Mouse (Mus musculus) intestine, embryonic 16.5 days (tissue): ENCODE results near the gene Tln1. TPM values are rescaled to one million over a fixed set of nuclear protein-coding genes. Genes with fewer than 3 reads are reported as not detected.

Source experiments
- ATAC-seq: fragments of 200-750 bp; cut with Nextera tagmentation; 2 replicates; pipeline ENCODE4 v1.8.0; 2017; ENCODE audit warnings: moderate TSS enrichment, moderate library complexity
- H3K27ac ChIP-seq: fragments of 300-500 bp; sonication (generic); 2 replicates; pipeline ENCODE4 v1.5.1; 2014; ENCODE audit warnings: mild to moderate bottlenecking, low read length
- H3K27me3 ChIP-seq: fragments of 300-500 bp; sonication (generic); replicated peaks from 2 replicates; pipeline ENCODE4 v1.6.1; 2014; ENCODE audit warnings: low read length, control low read depth, mixed read lengths; ENCODE audit not compliant: control insufficient read depth, insufficient read depth
- H3K36me3 ChIP-seq: fragments of 300-500 bp; sonication (generic); 2 replicates; pipeline ENCODE4 v1.6.1; 2014; ENCODE audit warnings: low read length, control low read depth; ENCODE audit not compliant: control insufficient read depth, insufficient read depth
- H3K4me1 ChIP-seq: fragments of 300-500 bp; sonication (generic); 2 replicates; pipeline ENCODE4 v1.6.1; 2014; ENCODE audit warnings: low read length, control low read depth, mixed read lengths; ENCODE audit not compliant: control insufficient read depth, insufficient read depth
- H3K4me2 ChIP-seq: fragments of 300-500 bp; sonication (generic); 2 replicates; pipeline ENCODE4 v1.6.1; 2014; ENCODE audit warnings: low read depth, low read length, control low read depth
- H3K4me3 ChIP-seq: fragments of 300-500 bp; sonication (generic); 2 replicates; pipeline ENCODE4 v1.5.1; 2014; ENCODE audit warnings: mild to moderate bottlenecking, low read length
- H3K9ac ChIP-seq: fragments of 300-500 bp; sonication (generic); 2 replicates; pipeline ENCODE4 v1.6.1; 2014; ENCODE audit warnings: low read depth, low read length
- H3K9me3 ChIP-seq: fragments of 300-500 bp; sonication (generic); 2 replicates; pipeline ENCODE4 v1.6.1; 2016; ENCODE audit warnings: low read length, control low read depth; ENCODE audit not compliant: control insufficient read depth
- WGBS: fragments of 180-500 bp; shearing (Covaris S2); extraction: QIAGEN DNeasy Blood & Tissue Kit; methylation state at CpG from one replicate; pipeline ENCODE4 v1.1.7; 2014; 5-methylcytosine and 5-hydroxymethylcytosine counted together
- polyA plus RNA-seq: library from polyadenylated mRNA; unstranded; fragments of >200 nt; fragmentation: Nextera tagmentation; extraction: Ambion mirVana; gene quantifications from 2 replicates; pipeline ENCODE4 v1.2.1, GENCODE M21; 2015

Tln1 gene
- polyA plus RNA-seq, 1 experiment from 2014 or later = 41.2 TPM

DNA sequence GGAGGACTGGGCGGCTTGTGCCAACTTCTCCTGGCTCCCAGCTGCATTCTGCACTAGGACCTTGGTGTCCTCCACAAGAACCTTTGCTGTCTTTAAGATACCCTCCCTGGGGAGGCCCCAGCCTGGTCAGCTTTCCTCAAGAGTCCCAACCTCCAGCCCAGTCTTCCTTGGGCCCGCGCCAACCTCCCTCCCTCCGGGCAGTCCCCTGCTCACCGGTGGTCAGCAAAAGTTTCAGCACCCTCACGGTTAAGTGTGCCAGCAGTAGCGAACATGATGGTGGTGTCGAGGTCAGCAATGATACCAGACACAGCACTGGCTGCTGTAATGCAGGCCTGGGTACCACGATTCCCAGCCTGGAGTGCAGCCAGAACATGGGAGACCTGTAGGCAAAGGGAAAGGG is 26.5 kb downstream of the Tln1 start:
- no peak for ATAC-seq
- 94% methylated on average over 9 of the region's 9 CpGs for WGBS
- no peak overlapping the region for H3K4me2 ChIP-seq

DNA sequence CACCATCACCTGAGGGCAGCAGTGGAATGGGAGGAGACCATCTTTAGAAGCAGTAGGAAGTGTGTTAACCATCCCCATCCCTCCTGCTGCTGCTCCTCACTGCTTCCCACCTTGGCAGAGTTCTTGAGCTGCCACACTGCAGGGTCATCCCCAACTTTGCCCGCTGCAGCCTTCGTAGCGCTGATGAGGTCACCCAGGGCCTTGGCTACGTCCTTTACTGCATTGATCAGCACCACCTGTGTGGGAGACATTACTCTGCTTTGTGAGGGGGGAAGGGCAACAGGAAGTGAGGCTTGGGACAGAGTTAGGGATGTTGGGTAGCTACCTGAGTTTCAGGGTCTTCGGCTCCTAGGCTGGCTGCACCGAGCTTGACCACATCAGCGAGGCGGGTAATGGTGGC is 26.9 kb downstream of the Tln1 start:
- ATAC-seq = no peak
- Histone ChIP-seq H3K4me2 (no peak overlapping the region), H3K9me3 (no peaks in the 10 kb centered on the region), H3K9ac (no peak overlapping the region), H3K36me3 (peaks cover 57% of the 10 kb centered on the region), H3K4me1 (no peaks in the 10 kb centered on the region), H3K27me3 (no peaks in the 10 kb centered on the region), H3K27ac (no peak overlapping the region), H3K4me3 (no peak overlapping the region)
- WGBS = 91% methylated on average over 8 of the region's 8 CpGs

More for the DNA sequence above, 26.5 kb downstream of the Tln1 start:
- no peaks in the 10 kb centered on the region for H3K27me3 ChIP-seq
- H3K4me3 ChIP-seq = no peak overlapping the region
- no peak overlapping the region for H3K9ac ChIP-seq
- H3K9me3 ChIP-seq = no peaks in the 10 kb centered on the region
- H3K36me3 ChIP-seq = peaks cover 57% of the 10 kb centered on the region
- no peaks in the 10 kb centered on the region for H3K4me1 ChIP-seq
- no peak overlapping the region for H3K27ac ChIP-seq

DNA sequence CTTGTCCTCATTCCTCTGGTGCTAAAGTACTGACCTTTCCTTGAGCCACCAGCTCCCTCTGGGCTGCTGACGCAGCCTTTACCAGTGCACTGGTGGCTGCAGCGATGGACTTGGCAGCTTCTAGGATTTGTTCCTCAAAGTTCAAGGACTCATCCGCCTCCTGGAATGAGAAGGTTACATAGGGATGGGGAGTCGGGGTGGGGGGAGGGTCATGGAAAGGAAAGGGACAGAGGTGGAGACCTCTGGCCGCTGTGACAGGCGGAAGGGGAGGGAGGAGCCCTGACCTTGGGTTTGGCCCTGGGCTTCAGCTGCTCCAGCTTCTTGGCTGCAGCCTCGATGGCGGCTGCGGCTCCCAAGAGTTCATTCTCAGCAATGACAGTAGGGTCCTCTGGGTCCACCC is 29.2 kb downstream of the Tln1 start:
- Histone ChIP-seq H3K27ac (no peak overlapping the region), H3K4me2 (no peak overlapping the region), H3K27me3 (no peaks in the 10 kb centered on the region), H3K9ac (no peak overlapping the region), H3K4me3 (no peak overlapping the region), H3K9me3 (no peaks in the 10 kb centered on the region), H3K36me3 (peaks cover 41% of the 10 kb centered on the region), H3K4me1 (peaks cover 7% of the 10 kb centered on the region; the same call in 1 of the 2 replicates)
- ATAC-seq = no peak
- 81% methylated on average over 9 of the region's 9 CpGs for WGBS

DNA sequence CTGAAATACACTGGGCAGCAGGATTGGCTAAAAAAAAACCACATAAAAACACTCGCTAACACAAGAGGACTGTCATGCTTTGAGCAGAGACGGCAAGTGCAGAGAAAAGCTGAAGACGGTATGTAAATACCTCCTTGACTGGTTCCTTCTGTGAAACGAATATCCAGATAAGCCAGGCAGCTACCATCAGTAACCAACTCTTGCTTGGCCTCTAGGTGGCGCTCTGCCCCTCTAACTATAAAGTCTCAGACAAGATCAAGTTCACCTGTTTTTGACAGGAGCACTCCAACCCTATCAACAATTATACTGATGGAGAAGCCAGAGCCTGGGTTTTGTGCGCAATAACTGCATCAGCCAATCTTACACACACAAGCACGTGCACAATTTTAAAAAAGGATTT is 31.9 kb downstream of the Tln1 start:
- ATAC-seq = peak; percentile 57
- no peak overlapping the region for H3K4me3 ChIP-seq
- H3K36me3 ChIP-seq = peaks cover 20% of the 10 kb centered on the region
- H3K9ac ChIP-seq = no peak overlapping the region
- no peak overlapping the region for H3K4me2 ChIP-seq
- H3K9me3 ChIP-seq = no peaks in the 10 kb centered on the region
- H3K4me1 ChIP-seq = peaks cover 7% of the 10 kb centered on the region; the same call in 1 of the 2 replicates
- WGBS = 18% methylated on average over 7 of the region's 7 CpGs
- peak overlapping the region; percentile 18; the same call in 1 of the 2 replicates for H3K27ac ChIP-seq
- no peaks in the 10 kb centered on the region for H3K27me3 ChIP-seq

DNA sequence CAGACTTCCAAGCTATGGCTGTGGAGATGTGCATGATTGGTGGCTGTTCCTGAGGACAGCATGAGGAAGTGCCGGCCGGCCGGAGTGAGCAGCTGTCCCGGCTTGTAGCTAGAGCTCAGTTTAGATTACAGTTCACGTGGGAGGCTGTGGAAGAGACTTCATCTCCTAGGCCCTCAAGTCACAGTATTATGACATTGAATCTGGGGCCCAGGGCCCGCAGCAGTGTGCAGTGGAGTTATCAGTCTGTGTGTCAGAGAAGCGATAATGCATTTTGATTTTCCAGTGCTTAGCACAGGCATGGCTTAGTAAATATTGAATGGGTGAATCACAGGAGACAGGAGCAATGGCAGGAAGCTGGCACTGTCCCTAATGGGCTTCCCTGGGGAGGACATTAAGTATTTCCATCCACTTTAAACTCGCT is 32.4 kb downstream of the Tln1 start:
- Histone ChIP-seq H3K4me1 (peaks cover 7% of the 10 kb centered on the region; the same call in 1 of the 2 replicates), H3K27ac (peak overlapping the region; percentile 18; the same call in 1 of the 2 replicates), H3K9ac (no peak overlapping the region), H3K4me2 (no peak overlapping the region), H3K27me3 (no peaks in the 10 kb centered on the region), H3K4me3 (no peak overlapping the region), H3K9me3 (no peaks in the 10 kb centered on the region), H3K36me3 (peaks cover 16% of the 10 kb centered on the region)
- 47% methylated on average over 8 of the region's 8 CpGs for WGBS
- peak; percentile 17; the same call in 1 of the 2 replicates for ATAC-seq

DNA sequence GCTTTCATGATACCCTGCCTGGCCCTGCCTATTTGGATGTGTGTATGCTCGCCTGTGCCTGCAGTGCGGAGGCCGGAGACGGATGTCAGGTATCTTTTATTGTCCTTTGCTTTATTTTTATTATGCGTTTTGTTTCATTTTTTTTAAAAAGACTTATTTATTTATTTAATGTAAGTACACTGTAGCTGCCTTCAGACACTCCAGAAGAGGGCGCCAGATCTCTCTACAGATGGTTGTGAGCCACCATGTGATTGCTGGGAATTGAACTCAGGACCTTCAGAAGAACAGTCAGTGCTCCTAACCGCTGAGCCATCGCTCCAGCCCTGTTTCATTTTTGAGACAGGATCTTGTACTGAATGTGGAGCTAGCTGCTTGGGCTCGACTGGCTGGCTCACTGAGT is 34.0 kb downstream of the Tln1 start:
- H3K36me3 ChIP-seq = peaks cover 10% of the 10 kb centered on the region
- no peak overlapping the region for H3K4me2 ChIP-seq
- no peaks in the 10 kb centered on the region for H3K27me3 ChIP-seq
- no peak overlapping the region for H3K4me3 ChIP-seq
- no peak overlapping the region for H3K27ac ChIP-seq
- peaks cover 10% of the 10 kb centered on the region for H3K4me1 ChIP-seq
- 82% methylated on average over 9 of the region's 9 CpGs for WGBS
- no peak overlapping the region for H3K9ac ChIP-seq
- H3K9me3 ChIP-seq = no peaks in the 10 kb centered on the region
- no peak for ATAC-seq

DNA sequence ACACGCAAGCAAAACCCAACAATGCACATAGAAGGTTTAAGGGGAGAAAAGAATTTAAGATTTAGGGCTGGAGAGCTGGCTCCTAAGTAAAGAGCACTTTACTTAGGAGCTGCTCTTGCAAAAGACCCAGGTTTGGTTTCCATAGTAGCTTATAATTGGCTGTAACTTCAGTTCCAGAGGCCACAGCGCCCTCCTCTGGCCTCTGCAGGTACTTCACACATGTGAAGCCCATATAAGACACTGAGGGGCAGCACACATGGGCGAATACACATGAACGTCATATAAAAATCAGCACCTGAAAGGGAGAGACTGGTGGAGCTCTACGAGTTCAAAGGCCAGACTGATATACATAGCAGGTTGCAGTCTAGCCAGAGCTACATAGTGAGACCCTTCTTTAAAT is 34.6 kb downstream of the Tln1 start:
- no peak overlapping the region for H3K9ac ChIP-seq
- no peak overlapping the region for H3K27ac ChIP-seq
- H3K36me3 ChIP-seq = peaks cover 7% of the 10 kb centered on the region
- 62% methylated on average over 5 of the region's 5 CpGs for WGBS
- ATAC-seq = no peak
- no peaks in the 10 kb centered on the region for H3K9me3 ChIP-seq
- peaks cover 14% of the 10 kb centered on the region for H3K4me1 ChIP-seq
- no peaks in the 10 kb centered on the region; the same call in 1 of the 2 replicates for H3K27me3 ChIP-seq
- H3K4me2 ChIP-seq = no peak overlapping the region
- H3K4me3 ChIP-seq = no peak overlapping the region

DNA sequence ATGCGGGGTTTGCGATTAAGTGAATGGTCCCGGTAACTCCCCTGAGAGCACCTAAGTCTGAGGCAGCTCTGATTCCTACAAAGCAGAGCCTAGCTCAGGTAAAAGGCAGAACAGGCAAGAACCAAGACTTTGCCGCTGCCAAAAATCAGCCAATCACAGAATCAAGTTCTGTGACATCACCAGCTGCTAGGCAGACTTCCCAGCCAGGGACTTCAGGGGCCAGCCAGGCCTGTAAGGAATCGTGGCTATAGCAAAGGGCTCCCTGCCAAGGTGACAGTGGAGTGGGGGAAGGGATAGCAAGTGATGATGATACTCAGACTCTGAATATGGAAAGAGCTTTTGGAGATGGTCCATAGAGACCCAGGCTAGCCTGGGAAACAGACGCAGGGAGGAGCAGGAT is 42.5 kb downstream of the Tln1 start:
- H3K4me2 ChIP-seq = peak overlapping the region; percentile 36
- peak; percentile 39 for ATAC-seq
- no peaks in the 10 kb centered on the region for H3K36me3 ChIP-seq
- no peaks in the 10 kb centered on the region for H3K9me3 ChIP-seq
- 9% methylated on average over 6 of the region's 6 CpGs for WGBS
- peaks cover 31% of the 10 kb centered on the region for H3K4me1 ChIP-seq
- H3K27me3 ChIP-seq = peaks cover 4% of the 10 kb centered on the region; the same call in 1 of the 2 replicates
- H3K4me3 ChIP-seq = peak overlapping the region; percentile 24
- H3K27ac ChIP-seq = no peak overlapping the region
- H3K9ac ChIP-seq = no peak overlapping the region

DNA sequence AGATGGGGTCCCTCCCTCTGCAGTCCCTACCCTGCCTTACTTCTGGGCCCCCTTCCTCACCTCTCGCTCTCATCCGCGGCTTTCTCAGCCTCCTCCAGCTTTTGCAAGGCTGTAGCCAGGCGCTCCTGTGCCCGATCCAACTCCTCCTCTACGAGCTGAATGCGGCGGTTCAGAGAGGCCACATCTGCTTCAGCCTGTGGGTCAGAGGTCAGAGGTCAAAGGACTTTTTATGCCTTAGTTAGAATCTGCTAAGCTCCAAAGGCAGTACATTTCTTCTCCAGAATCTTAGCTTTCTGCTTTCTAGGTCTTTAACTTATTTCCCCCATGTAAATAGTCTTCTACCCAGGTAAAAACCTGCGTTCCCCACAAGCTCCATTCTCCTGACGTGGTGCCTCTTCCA is 42.9 kb downstream of the Tln1 start:
- Histone ChIP-seq H3K9ac (no peak overlapping the region), H3K36me3 (no peaks in the 10 kb centered on the region), H3K4me3 (peak overlapping the region; percentile 24), H3K9me3 (no peaks in the 10 kb centered on the region), H3K4me2 (peak overlapping the region; percentile 36), H3K27me3 (peaks cover 4% of the 10 kb centered on the region; the same call in 1 of the 2 replicates), H3K27ac (no peak overlapping the region), H3K4me1 (peaks cover 31% of the 10 kb centered on the region)
- ATAC-seq = no peak
- 33% methylated on average over 10 of the region's 10 CpGs for WGBS
